Mouse (Mus musculus): ENCODE measurements at regions not wholly inside any gene's neighbourhood (a gene's known extent, or its start where the extent isn't known, plus 50 kb on each side); places are given as distances from the start of the nearest gene placed in this dataset.

GRCm38 (mm10) chr4:81962586-81962985 lies 520.0 kb upstream of the Mpdz start:
- TF ChIP-seq CTCF (IDR thresholded peaks at IDR 0.05; ENCODE audit: extremely low read depth, insufficient read depth, insufficient read length, insufficient replicate concordance) (no peak), POLR2A (IDR thresholded peaks at IDR 0.05; ENCODE audit: low read depth, low read length) (no peak)
- 79% methylated on average over 5 of the region's 5 CpGs for WGBS
- H3K27me3 ChIP-seq (ENCODE audit: control insufficient read depth, insufficient read depth, low read length) = no peaks in the 10 kb centered on the region
- no peak overlapping the region for H3K27ac ChIP-seq (ENCODE audit: insufficient read depth, low read length)
- no peaks in the 10 kb centered on the region for H3K4me1 ChIP-seq (ENCODE audit: control insufficient read depth, insufficient read depth, insufficient read length)
- H3K4me3 ChIP-seq (ENCODE audit: extremely low read depth, insufficient read depth, insufficient read length) = no peak overlapping the region
- no peaks in the 10 kb centered on the region for H3K36me3 ChIP-seq (ENCODE audit: control insufficient read depth, insufficient read depth, low read length)
- DNase-seq (ENCODE audit: low read depth in 1 of 2, low spot score in 2 of 2) = no peak

GRCm38 (mm10) chr4:81960552-81961534 lies 518.2 kb upstream of the Mpdz start:
- Histone ChIP-seq H3K4me3 (ENCODE audit: extremely low read depth, insufficient read depth, insufficient read length) (no peak overlapping the region), H3K27ac (ENCODE audit: insufficient read depth, low read length) (no peak overlapping the region), H3K4me1 (ENCODE audit: control insufficient read depth, insufficient read depth, insufficient read length) (no peaks in the 10 kb centered on the region), H3K36me3 (ENCODE audit: control insufficient read depth, insufficient read depth, low read length) (no peaks in the 10 kb centered on the region), H3K27me3 (ENCODE audit: control insufficient read depth, insufficient read depth, low read length) (no peaks in the 10 kb centered on the region)
- no peak for TF ChIP-seq CTCF (IDR thresholded peaks at IDR 0.05; ENCODE audit: extremely low read depth, insufficient read depth, insufficient read length, insufficient replicate concordance)
- TF ChIP-seq POLR2A (IDR thresholded peaks at IDR 0.05; ENCODE audit: low read depth, low read length) = no peak
- DNase-seq (ENCODE audit: low read depth in 1 of 2, low spot score in 2 of 2) = no peak
- WGBS = 88% methylated on average over 16 of the region's 16 CpGs

- no peak for TF ChIP-seq CTCF (IDR thresholded peaks at IDR 0.05; ENCODE audit: extremely low read depth, insufficient read depth, insufficient read length, insufficient replicate concordance)
- TF ChIP-seq POLR2A (IDR thresholded peaks at IDR 0.05; ENCODE audit: low read depth, low read length) = no peak
- Histone ChIP-seq H3K27ac (ENCODE audit: insufficient read depth, low read length) (no peak overlapping the region), H3K4me3 (ENCODE audit: extremely low read depth, insufficient read depth, insufficient read length) (no peak overlapping the region), H3K27me3 (ENCODE audit: control insufficient read depth, insufficient read depth, low read length) (no peaks in the 10 kb centered on the region), H3K36me3 (ENCODE audit: control insufficient read depth, insufficient read depth, low read length) (no peaks in the 10 kb centered on the region), H3K4me1 (ENCODE audit: control insufficient read depth, insufficient read depth, insufficient read length) (no peaks in the 10 kb centered on the region)
- no peak for DNase-seq (ENCODE audit: low read depth in 1 of 2, low spot score in 2 of 2)
- 77% methylated on average over 6 of the region's 6 CpGs for whole genome bisulfite sequencing
These were observed 514.5 kb upstream of the Mpdz start for GRCm38 (mm10) chr4:81956926-81957694.

GRCm38 (mm10) chr4:81953023-81953422 lies 510.4 kb upstream of the Mpdz start:
- WGBS = 60% methylated on average over 4 of the region's 4 CpGs

GRCm38 (mm10) chr4:81937384-81937783 lies 494.8 kb upstream of the Mpdz start:
- Histone ChIP-seq H3K27ac (ENCODE audit: insufficient read depth, low read length) (no peak overlapping the region), H3K27me3 (ENCODE audit: control insufficient read depth, insufficient read depth, low read length) (no peaks in the 10 kb centered on the region), H3K4me1 (ENCODE audit: control insufficient read depth, insufficient read depth, insufficient read length) (no peaks in the 10 kb centered on the region), H3K4me3 (ENCODE audit: extremely low read depth, insufficient read depth, insufficient read length) (no peak overlapping the region), H3K36me3 (ENCODE audit: control insufficient read depth, insufficient read depth, low read length) (no peaks in the 10 kb centered on the region)
- WGBS = 86% methylated on average over 5 of the region's 5 CpGs
- TF ChIP-seq CTCF (IDR thresholded peaks at IDR 0.05; ENCODE audit: extremely low read depth, insufficient read depth, insufficient read length, insufficient replicate concordance) (no peak), POLR2A (IDR thresholded peaks at IDR 0.05; ENCODE audit: low read depth, low read length) (no peak)
- no peak for DNase-seq (ENCODE audit: low read depth in 1 of 2, low spot score in 2 of 2)

More at GRCm38 (mm10) chr4:81953023-81953422, 510.4 kb upstream of the Mpdz start:
- H3K27me3 ChIP-seq (ENCODE audit: control insufficient read depth, insufficient read depth, low read length) = no peaks in the 10 kb centered on the region
- TF ChIP-seq POLR2A (IDR thresholded peaks at IDR 0.05; ENCODE audit: low read depth, low read length) (no peak), CTCF (IDR thresholded peaks at IDR 0.05; ENCODE audit: extremely low read depth, insufficient read depth, insufficient read length, insufficient replicate concordance) (no peak)
- no peak overlapping the region for H3K4me3 ChIP-seq (ENCODE audit: extremely low read depth, insufficient read depth, insufficient read length)
- no peaks in the 10 kb centered on the region for H3K4me1 ChIP-seq (ENCODE audit: control insufficient read depth, insufficient read depth, insufficient read length)
- H3K27ac ChIP-seq (ENCODE audit: insufficient read depth, low read length) = no peak overlapping the region
- DNase-seq (ENCODE audit: low read depth in 1 of 2, low spot score in 2 of 2) = no peak
- H3K36me3 ChIP-seq (ENCODE audit: control insufficient read depth, insufficient read depth, low read length) = no peaks in the 10 kb centered on the region

- DNase-seq (ENCODE audit: low read depth in 1 of 2, low spot score in 2 of 2) = no peak
- 76% methylated on average over 1 of the region's 1 CpGs for WGBS
- no peak overlapping the region for H3K4me3 ChIP-seq (ENCODE audit: extremely low read depth, insufficient read depth, insufficient read length)
These were observed 488.3 kb upstream of the Mpdz start for GRCm38 (mm10) chr4:81930956-81931355.

More at GRCm38 (mm10) chr4:81930956-81931355, 488.3 kb upstream of the Mpdz start:
- TF ChIP-seq POLR2A (IDR thresholded peaks at IDR 0.05; ENCODE audit: low read depth, low read length) (no peak), CTCF (IDR thresholded peaks at IDR 0.05; ENCODE audit: extremely low read depth, insufficient read depth, insufficient read length, insufficient replicate concordance) (no peak)
- Histone ChIP-seq H3K27me3 (ENCODE audit: control insufficient read depth, insufficient read depth, low read length) (no peaks in the 10 kb centered on the region), H3K27ac (ENCODE audit: insufficient read depth, low read length) (no peak overlapping the region), H3K36me3 (ENCODE audit: control insufficient read depth, insufficient read depth, low read length) (no peaks in the 10 kb centered on the region), H3K4me1 (ENCODE audit: control insufficient read depth, insufficient read depth, insufficient read length) (no peaks in the 10 kb centered on the region)

Measured in spleen, adult 2 months (tissue).